Mouse (Mus musculus) liver, postnatal 0 days (tissue): ENCODE measurements around the gene Lim2.

Experiments used
- CTCF ChIP-seq: sonication (generic); IDR thresholded peaks from 2 replicates; pipeline ENCODE4 v1.5.1; 2016; ENCODE audit warnings: antibody characterized with exemption, low read depth
- EP300 ChIP-seq: IDR thresholded peaks from 2 replicates; pipeline ENCODE4 v1.6.1; 2016; ENCODE audit warnings: antibody characterized with exemption, low read depth, mild to moderate bottlenecking

DNA sequence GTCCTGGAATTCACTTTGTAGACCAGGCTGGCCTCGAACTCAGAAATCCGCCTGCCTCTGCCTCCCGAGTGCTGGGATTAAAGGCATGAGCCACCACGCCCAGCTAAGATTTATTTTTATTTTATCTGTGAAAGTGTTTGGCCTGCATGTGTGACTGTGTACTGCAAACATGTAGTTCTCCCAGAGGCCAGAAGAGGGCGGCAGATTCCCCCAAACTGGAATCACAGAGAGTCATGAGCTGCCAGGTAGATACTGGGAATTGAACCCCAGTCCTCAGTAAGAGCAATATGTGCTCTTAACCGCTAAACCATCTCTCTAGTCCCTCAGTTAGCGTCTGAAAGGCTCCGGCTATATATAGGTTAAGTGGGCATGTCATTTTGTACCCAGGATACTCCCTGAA is 42.9 kb downstream of the Lim2 start:
- TF ChIP-seq CTCF: peak; percentile 72
- TF ChIP-seq EP300: no peak
